Comparison of ENCODE assay signal across 8 mouse cellular contexts in genomic region chr16:30008451-30009357, GRCm38 (mm10). TPM values are rescaled to one million over a fixed set of nuclear protein-coding genes. Genes with fewer than 3 reads are reported as not detected.
DNase-seq lines count a peak whose midpoint lies in the region; ATAC-seq and TF ChIP-seq lines count a peak whose summit lies in the region.

No protein-coding gene starts in this region.

- peak; percentile 81 for DNase-seq in ES-CJ7 (ENCODE audit: low read depth, low spot score)
- peak; percentile 74 to 81 for DNase-seq in cerebellum, adult 18-20 months
- DNase-seq in forelimb bud, embryonic 11.5 days (ENCODE audit: low read depth, low spot score) = peak; percentile 92
- DNase-seq in heart, postnatal 4 days = peak; percentile 96
- peak; percentile 78 to 84 for DNase-seq in layer of hippocampus, postnatal 10 days (ENCODE audit: low spot score in 2 of 2)
- peak; percentile 96 for DNase-seq in lung, postnatal 0 days (ENCODE audit: low spot score)
- peak; percentile 88 for DNase-seq in retina, embryonic 14.5 days (ENCODE audit: low spot score)
- DNase-seq in thymus, postnatal 4 days = peak; percentile 83

- H3K4me1 ChIP-seq in lung, postnatal 0 days (ENCODE audit: insufficient read depth, low read depth, low read length) = peaks cover 11% of the 10 kb centered on the region

- peak; percentile 73 for TF ChIP-seq CTCF in lung, postnatal 0 days (IDR thresholded peaks at IDR 0.05)

- ATAC-seq in lung, postnatal 0 days = peak; percentile 96

- no peaks in the 10 kb centered on the region for H3K36me3 ChIP-seq in lung, postnatal 0 days (ENCODE audit: insufficient read depth, low read length)

- TF ChIP-seq EP300 in lung, postnatal 0 days (IDR thresholded peaks at IDR 0.05) = no peak

- peak overlapping the region; percentile 87 for H3K27ac ChIP-seq in lung, postnatal 0 days (ENCODE audit: low read length)

- 1% methylated on average over 42 of the region's 62 CpGs for WGBS in lung, postnatal 0 days

- peak overlapping the region; percentile 34 for H3K4me3 ChIP-seq in lung, postnatal 0 days (ENCODE audit: low read depth, low read length)

- H3K9ac ChIP-seq in lung, postnatal 0 days (replicated peaks; ENCODE audit: low read depth) = peak overlapping the region; percentile 13; the same call in 1 of the 2 replicates

- H3K9me3 ChIP-seq in lung, postnatal 0 days (ENCODE audit: low read length) = no peaks in the 10 kb centered on the region

- peak overlapping the region; percentile 71 for H3K4me2 ChIP-seq in lung, postnatal 0 days (replicated peaks; ENCODE audit: low read depth, low read length)

- H3K27me3 ChIP-seq in lung, postnatal 0 days (replicated peaks; ENCODE audit: insufficient read depth, low read length) = no peaks in the 10 kb centered on the region

RNA-seq across cellular contexts. Expression of gene Hes1, which starts 55.5 kb away (rescaled TPM):
- total RNA-seq in heart, postnatal 4 days (2021) = 10 to 100 TPM; 44.5 to 54.4 TPM
- total RNA-seq in layer of hippocampus, postnatal 10 days (2021) = 10 to 100 TPM; 14.5 to 19.2 TPM
- polyA plus RNA-seq in lung, postnatal 0 days (2015; fragmentation: Nextera tagmentation; extraction: Ambion mirVana) = 89.1 and 93.9 TPM in 2 replicates

Comparison
In these comparisons a context has a peak if more than half of its experiments do, and no peak if none do; other contexts are left out.
1. Peak in every context shown above with its lines: DNase-seq, ATAC-seq, H3K4me3 ChIP-seq and H3K27ac ChIP-seq.